Mouse (Mus musculus) bone marrow macrophage, adult 2 months (primary cell): ENCODE measurements around the gene Pdx1. TPM values are rescaled to one million over a fixed set of nuclear protein-coding genes. Genes with fewer than 3 reads are reported as not detected.

ENCODE experiments used
- H3K27ac ChIP-seq: 2 replicates; pipeline ENCODE4 v1.5.1; 2012; ENCODE audit warnings: low read depth, low read length; ENCODE audit not compliant: insufficient read depth
- H3K4me1 ChIP-seq: 2 replicates; pipeline ENCODE4 v1.6.1; 2012; ENCODE audit warnings: low read length; ENCODE audit not compliant: control insufficient read depth, insufficient read depth
- H3K4me3 ChIP-seq: 2 replicates; pipeline ENCODE4 v1.5.1; 2012; ENCODE audit warnings: mild to moderate bottlenecking, low read length, moderate library complexity; ENCODE audit not compliant: insufficient read depth
- CTCF ChIP-seq: IDR thresholded peaks from 2 replicates; pipeline ENCODE4 v1.5.1; 2012; ENCODE audit warnings: low read depth, mild to moderate bottlenecking, low read length, moderate library complexity
- POLR2A ChIP-seq: IDR thresholded peaks from 2 replicates; pipeline ENCODE4 v1.6.1; 2012; ENCODE audit warnings: mild to moderate bottlenecking, low read depth, low read length, borderline replicate concordance
- polyA plus RNA-seq: library from polyadenylated mRNA; stranded (reverse); fragments of >200 nt; gene quantifications from 2 replicates; pipeline ENCODE4 v1.2.4, GENCODE M21; 2012; ENCODE audit not compliant: missing spikeins, insufficient read depth, insufficient read length

The Pdx1 gene
- polyA plus RNA-seq, 1 experiment = not detected

DNA sequence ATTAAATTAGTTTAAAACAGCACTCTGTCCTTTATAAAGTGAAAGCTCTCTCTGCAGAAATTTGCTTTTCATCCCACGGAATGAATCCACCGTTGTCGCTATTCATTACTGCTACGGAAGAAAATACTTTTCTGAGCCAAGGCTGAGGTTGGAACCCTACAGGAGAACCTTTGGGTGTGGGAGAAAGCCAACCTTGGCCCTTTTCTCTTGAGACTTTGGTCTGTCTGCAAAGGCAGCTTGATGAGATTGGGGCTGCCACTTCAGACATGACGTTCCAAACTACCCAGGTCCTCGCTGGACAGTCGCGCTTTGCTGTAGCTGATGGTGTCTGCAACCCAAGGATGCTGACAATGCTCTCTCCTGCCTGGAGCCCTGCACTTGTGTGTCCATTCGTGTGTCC, 38.7 kb downstream of the Pdx1 start:
- TF ChIP-seq POLR2A (no peak), CTCF (no peak)
- no peak overlapping the region for H3K27ac ChIP-seq
- no peak overlapping the region for H3K4me3 ChIP-seq
- no peaks in the 10 kb centered on the region for H3K4me1 ChIP-seq

DNA sequence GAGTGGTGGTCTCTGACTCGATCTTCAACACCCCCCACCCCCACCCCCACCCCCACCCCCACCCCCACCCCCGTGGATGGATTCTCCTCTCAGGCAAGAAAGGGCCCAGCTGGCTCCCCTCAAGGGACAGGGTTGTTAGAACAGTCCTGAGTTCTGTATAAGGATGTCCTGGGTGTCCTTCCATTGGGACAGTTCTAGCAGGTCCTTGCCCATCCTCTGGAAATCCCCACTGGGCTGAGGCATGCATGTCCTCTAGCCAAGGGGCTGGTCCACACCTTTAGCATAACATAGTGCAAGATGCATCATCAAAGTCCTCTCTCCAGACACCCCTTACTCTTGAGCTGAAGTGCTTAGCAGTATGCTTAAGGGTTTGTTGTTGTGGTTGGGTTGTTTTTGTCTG, 40.0 kb downstream of the Pdx1 start:
- TF ChIP-seq CTCF (no peak), POLR2A (no peak)
- Histone ChIP-seq H3K4me3 (no peak overlapping the region), H3K27ac (no peak overlapping the region), H3K4me1 (no peaks in the 10 kb centered on the region)

DNA sequence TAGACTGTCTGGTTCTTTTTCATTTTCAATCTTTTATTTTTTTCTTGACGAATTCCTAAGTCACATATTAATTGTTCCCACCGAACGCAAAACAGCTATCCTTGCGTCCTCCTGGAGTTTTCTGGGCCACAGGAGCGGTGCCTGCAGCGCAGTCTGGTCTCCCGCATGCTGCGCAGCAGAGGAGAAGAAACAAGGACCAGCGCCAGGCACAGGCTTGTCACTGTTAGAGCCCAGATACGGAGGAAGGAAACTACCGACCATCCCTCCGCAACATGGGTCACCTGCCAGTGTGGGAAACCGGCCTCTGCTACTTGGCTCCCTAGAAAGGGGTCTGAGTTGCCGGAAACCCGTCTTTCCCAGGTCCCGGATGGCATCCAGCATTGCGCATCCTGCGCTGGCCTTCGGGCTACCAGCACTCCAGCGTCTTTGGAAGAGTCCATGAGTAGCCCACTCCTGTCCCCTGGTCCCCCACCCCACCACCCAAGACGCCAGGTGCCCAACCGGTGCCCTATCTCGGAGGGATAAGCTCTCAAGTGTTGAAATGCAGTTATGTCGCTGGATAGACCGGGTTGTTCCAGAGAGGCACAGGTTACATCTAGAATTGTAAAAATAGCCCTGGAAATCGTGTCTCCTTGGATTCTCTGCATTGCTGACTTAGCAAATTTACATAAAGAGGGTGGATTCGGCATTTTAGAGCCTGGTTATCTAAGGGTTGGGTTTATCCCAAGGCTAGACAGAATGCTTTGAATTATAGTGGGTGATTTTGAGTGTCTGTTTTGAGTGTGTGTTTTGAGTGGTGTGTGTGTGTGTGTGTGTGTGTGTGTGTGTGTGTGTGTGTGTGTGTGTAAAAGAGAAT, 43.3 kb downstream of the Pdx1 start:
- H3K4me3 ChIP-seq = no peak overlapping the region
- no peak for TF ChIP-seq CTCF
- TF ChIP-seq POLR2A = no peak
- H3K27ac ChIP-seq = no peak overlapping the region
- no peaks in the 10 kb centered on the region for H3K4me1 ChIP-seq

DNA sequence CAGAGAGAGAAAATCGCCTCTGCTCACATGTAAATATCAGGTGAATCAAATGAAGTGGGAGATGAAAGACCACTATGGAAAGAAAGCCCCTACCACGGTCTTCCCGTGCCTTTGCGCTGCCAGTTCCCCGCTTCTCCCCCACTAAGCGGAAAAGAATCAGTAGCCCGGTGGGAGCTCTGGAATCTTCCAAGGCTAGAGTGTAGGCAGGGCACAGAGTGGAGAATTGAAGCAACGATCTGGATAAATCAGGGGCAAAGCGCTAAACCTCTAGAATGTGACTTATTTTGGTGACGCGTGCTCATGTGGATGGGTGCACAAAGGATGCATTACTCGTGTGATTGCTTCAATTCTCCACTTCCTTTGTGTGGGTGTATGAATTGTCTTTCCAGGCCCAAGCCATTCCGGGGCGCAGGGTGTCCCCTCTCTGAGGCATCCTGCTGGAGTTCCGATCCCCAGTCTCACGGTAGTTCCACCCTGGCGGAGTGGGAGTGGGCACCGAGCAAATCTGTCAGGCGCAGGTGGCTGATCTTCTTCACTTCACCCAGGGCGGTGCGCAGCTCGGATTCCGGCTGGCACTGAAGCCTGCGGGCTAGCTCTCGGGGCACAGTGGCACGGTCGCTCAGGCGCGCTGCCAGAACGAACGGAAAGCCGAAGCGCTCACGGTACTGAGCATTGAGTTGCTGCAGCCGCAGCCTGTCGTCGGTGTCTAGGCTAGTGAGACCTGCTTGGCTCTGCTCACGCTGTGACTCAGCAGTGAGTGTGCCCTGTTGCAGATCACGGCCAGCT, 45.1 kb downstream of the Pdx1 start:
- TF ChIP-seq POLR2A = no peak
- no peak for TF ChIP-seq CTCF
- H3K4me1 ChIP-seq = no peaks in the 10 kb centered on the region
- no peak overlapping the region for H3K4me3 ChIP-seq
- no peak overlapping the region for H3K27ac ChIP-seq

DNA sequence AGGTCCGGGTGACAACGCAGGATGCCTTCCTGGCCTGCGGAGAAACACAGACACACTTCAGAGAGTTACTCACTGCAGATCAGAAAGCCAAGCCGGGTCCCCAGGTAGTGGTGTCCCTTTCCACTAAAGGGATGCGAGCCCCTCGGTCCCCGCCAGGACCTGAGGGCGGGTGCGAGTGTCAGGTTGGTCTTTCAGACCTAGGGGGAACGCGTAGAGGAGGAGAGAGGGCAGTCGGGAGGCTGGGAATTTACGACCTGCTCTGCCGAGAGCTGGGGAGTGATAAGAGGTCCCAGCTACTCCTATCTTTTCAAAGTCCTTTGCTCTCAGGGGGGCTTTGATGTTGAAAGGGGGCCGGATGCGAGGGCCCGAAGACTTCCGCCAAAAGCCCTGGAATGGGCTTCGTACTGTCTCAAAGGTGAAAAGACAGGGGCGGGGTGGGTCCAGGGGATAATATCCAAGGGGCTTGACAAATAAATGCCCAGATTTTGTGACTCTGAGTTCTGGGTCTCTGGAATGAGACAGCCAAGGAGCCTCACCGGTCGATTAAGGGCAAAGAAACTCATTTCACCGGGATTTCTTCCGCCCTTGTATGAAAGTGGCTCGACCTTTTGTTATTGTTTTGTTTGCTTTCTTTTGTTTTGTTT, 45.8 kb downstream of the Pdx1 start:
- Histone ChIP-seq H3K4me3 (no peak overlapping the region), H3K4me1 (no peaks in the 10 kb centered on the region), H3K27ac (no peak overlapping the region)
- TF ChIP-seq CTCF (no peak), POLR2A (no peak)

DNA sequence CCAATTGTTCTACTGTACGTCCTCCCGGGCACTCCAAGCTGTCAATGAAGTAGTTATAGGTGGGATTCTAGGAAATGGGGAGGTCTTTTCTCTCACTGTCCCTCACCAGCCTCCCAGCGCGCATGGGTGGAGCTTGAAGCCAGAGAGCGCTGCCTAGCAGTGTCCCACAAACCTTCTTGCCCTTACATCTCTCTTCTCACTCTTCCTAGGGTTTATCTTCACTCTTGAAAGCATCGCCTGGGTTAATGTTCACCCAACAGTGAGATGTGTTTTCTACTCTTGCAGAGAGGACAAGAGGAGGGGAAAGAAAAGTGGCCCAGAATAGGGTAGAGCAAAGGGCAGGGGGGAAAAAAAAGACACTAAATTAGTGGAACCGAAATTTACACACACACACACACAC, 47.6 kb downstream of the Pdx1 start:
- H3K4me3 ChIP-seq = no peak overlapping the region
- H3K27ac ChIP-seq = no peak overlapping the region
- H3K4me1 ChIP-seq = no peaks in the 10 kb centered on the region
- TF ChIP-seq POLR2A = no peak
- TF ChIP-seq CTCF = no peak

DNA sequence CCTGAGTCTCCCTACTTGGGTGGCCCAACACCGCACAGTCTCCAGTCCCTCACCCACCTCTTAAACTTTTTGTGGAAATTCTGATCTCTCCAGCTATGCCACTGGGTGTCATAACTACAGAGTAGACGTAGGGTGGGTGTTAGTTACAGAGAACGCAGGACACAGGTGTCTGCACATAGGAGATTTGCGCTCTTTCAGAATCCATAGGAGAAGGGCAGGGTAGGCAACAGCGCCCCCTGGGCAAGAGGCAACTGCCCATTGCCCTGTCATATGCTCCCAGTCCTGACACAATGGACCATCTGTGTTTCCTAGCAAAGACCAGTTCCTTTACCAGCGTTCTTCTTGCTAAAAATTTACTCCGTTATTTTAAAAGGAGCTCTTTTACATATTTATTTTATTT, 48.2 kb downstream of the Pdx1 start:
- no peak overlapping the region for H3K27ac ChIP-seq
- no peaks in the 10 kb centered on the region for H3K4me1 ChIP-seq
- TF ChIP-seq POLR2A = no peak
- no peak for TF ChIP-seq CTCF
- no peak overlapping the region for H3K4me3 ChIP-seq

DNA sequence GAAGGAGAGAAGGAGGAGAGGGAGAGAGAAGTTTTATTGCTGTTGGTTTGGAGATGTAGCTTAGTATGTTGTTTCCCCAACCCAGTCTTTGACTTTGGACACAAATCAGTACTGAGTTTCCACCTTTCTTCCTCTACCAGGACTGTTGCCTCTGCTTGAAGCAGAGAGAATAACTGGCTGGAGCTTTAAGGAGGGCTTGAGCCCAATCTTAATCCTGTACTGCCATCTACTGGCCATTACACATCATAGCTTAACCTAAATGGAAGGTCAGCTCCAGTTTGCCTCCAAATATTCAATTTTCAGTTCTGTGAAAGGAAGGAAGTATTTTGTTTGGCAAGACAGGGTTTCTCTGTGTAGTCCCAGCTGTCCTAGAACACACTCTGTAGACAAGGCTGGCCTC, 49.9 kb downstream of the Pdx1 start:
- Histone ChIP-seq H3K4me3 (no peak overlapping the region), H3K4me1 (no peaks in the 10 kb centered on the region), H3K27ac (no peak overlapping the region)
- no peak for TF ChIP-seq POLR2A
- TF ChIP-seq CTCF = no peak

DNA sequence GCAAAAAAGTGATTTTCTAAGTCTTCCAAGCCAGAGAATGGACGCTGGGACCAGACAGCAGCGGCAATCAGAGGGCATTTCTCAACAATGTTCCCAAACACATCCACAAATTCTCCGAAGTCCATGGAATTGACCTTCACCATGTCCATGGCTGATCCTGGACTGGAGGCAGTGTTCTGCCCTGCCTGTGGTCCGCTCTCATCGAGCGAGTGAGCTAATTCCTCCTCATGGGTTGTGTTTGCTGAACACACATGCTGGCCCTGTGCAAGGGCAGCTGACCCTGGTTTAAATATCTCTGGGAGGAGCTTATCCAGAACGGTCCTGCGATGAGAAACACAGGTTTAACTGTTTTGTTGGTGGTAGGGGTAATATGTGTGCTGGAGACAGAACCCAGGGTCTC, 52.4 kb downstream of the Pdx1 start, which contains the start of gene Urad:
TSS of gene Urad (minus strand) at position 258 of the 400 bp plus-strand sequence.
- no peak for TF ChIP-seq POLR2A
- TF ChIP-seq CTCF = no peak
- no peak within 1 kb of the TSS for H3K4me3 ChIP-seq
- no peak within 1 kb of the TSS for H3K27ac ChIP-seq
- no peaks in the 10 kb centered on the region for H3K4me1 ChIP-seq

DNA sequence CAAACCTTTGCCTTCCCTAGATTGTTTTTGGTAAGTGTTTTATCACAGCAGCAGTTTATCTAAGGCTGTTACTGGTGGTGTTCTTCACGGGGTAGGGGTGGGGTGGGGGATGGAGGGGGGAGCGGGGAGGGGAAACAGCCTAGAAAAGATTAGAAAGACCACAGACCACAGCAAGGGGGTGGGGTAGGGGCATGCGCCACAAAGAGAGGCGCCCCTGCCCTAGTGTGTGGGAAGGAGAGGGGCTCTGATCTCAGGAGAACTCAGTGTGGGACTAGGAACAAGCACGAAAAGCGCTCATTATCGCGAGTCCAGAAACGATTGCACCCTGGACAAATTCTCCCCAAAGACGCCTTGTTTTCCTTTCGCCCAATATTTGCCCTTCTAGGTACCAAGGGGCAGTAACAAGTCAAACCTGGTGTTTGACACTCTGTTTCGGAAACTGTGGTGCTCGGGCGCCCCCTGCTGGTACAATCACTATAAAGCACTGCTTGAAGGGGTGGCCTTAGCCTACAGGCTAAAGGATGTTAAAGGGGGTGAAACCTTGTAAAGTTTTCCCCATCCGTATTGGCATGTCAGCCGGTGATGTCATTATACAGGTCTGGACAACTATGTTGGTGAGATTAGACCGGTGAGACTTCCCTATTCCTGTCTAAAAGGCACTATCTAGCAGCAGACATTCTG, 53.6 kb downstream of the Pdx1 start:
- no peaks in the 10 kb centered on the region for H3K4me1 ChIP-seq
- TF ChIP-seq CTCF (peak; percentile 82), POLR2A (no peak)
- no peak overlapping the region for H3K27ac ChIP-seq
- H3K4me3 ChIP-seq = no peak overlapping the region

Other genes with a start within 250 kb of the Pdx1 start
- 4.0 and 7.4 TPM in 2 replicates for gene Lnx2, start 193.4 kb upstream of the Pdx1 start, polyA plus RNA-seq
- gene Polr1d, start 192.9 kb upstream of the Pdx1 start, polyA plus RNA-seq = 120 and 135 TPM in 2 replicates
- not detected in 2 replicates for gene Gsx1, start 81.3 kb upstream of the Pdx1 start, polyA plus RNA-seq
- not detected in 2 replicates for gene Cdx2, start 37.3 kb downstream of the Pdx1 start, polyA plus RNA-seq
- not detected in 2 replicates for gene Urad, start 52.5 kb downstream of the Pdx1 start, polyA plus RNA-seq
- not detected in 2 replicates for gene Flt3, start 130.5 kb downstream of the Pdx1 start, polyA plus RNA-seq
- gene Pan3, start 160.2 kb downstream of the Pdx1 start, polyA plus RNA-seq = 150 TPM in 2 replicates